Mouse (Mus musculus) midbrain, embryonic 16.5 days (tissue): Measurements from ENCODE around the gene Prg3. TPM values are rescaled to one million over a fixed set of nuclear protein-coding genes. Genes with fewer than 3 reads are reported as not detected.

Experiments
- ATAC-seq: fragments of 200-750 bp; cut with Nextera tagmentation; 2 replicates; pipeline ENCODE4 v1.8.0; 2017; ENCODE audit warnings: moderate TSS enrichment
- H3K27ac ChIP-seq: fragments of 300-500 bp; sonication (generic); 2 replicates; pipeline ENCODE4 v1.5.1; 2014; ENCODE audit warnings: mild to moderate bottlenecking, low read length, mixed read lengths
- H3K27me3 ChIP-seq: fragments of 300-500 bp; sonication (generic); 2 replicates; pipeline ENCODE4 v1.6.1; 2014; ENCODE audit warnings: low read depth, low read length, mixed read lengths; ENCODE audit not compliant: control insufficient read depth, insufficient read depth
- H3K36me3 ChIP-seq: fragments of 300-500 bp; sonication (generic); 2 replicates; pipeline ENCODE4 v1.6.1; 2014; ENCODE audit warnings: mild to moderate bottlenecking, low read length, moderate library complexity, mixed read lengths; ENCODE audit not compliant: control insufficient read depth, insufficient read depth
- H3K4me1 ChIP-seq: fragments of 300-500 bp; sonication (generic); 2 replicates; pipeline ENCODE4 v1.6.1; 2014; ENCODE audit warnings: mild to moderate bottlenecking, low read length, mixed read lengths; ENCODE audit not compliant: control insufficient read depth, insufficient read depth
- H3K4me2 ChIP-seq: fragments of 300-500 bp; sonication (generic); 2 replicates; pipeline ENCODE4 v1.6.1; 2014; ENCODE audit warnings: mild to moderate bottlenecking, low read length, mixed read lengths
- H3K4me3 ChIP-seq: fragments of 300-500 bp; sonication (generic); 2 replicates; pipeline ENCODE4 v1.5.1; 2014; ENCODE audit warnings: low read depth, mild to moderate bottlenecking, low read length, moderate library complexity, mixed read lengths
- H3K9ac ChIP-seq: fragments of 300-500 bp; sonication (generic); 2 replicates; pipeline ENCODE4 v1.6.1; 2014; ENCODE audit warnings: low read depth, low read length, mixed read lengths
- H3K9me3 ChIP-seq: fragments of 300-500 bp; sonication (generic); replicated peaks from 2 replicates; pipeline ENCODE4 v1.6.1; 2014; ENCODE audit warnings: mild to moderate bottlenecking, low read length, mixed read lengths; ENCODE audit not compliant: control insufficient read depth, poor library complexity, severe bottlenecking
- WGBS: fragments of 180-500 bp; shearing (Covaris S2); extraction: QIAGEN DNeasy Blood & Tissue Kit; methylation state at CpG from one replicate; pipeline ENCODE4 v1.1.7; 2014; 5-methylcytosine and 5-hydroxymethylcytosine counted together
- polyA plus RNA-seq: library from polyadenylated mRNA; unstranded; fragments of >200 nt; fragmentation: Nextera tagmentation; extraction: Ambion mirVana; gene quantifications from 2 replicates; pipeline ENCODE4 v1.2.1, GENCODE M21; 2015

Gene Prg3
- polyA plus RNA-seq, 1 experiment from 2014 or later = not detected

DNA sequence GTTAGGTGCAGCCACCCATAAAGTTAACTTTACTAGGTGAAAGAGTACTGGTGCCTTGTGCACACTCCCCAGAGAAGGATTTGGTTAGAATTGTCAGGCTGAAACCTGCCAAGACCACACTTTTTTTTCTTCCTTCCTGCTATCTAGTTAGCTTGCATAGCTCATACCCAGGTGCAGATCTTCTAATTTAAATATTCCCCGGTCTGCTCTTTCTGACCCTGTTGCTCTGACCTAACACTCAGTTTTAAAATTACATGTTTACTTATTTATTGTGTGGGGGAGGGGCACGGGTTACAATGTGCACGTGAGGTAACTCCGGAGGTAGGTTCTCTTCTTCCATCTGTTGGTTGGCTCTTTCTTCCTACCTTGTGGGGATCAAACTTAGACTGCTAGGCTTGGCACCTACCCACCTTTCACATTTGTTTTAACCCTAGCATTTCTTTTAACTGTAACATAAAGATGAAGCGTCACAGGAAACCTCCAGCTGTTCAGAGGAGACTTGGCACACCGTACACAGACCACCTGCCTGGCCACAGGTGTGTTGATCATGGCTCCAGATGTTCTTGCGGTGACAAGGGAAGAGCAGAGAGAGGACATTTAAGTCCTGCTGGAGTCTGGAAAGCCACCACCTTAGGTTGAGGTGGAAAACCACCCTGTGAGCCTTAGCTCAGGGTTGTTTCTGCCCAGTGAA is 23.8 kb upstream of the Prg3 start:
- no peaks in the 10 kb centered on the region for H3K27me3 ChIP-seq
- ATAC-seq = no peak
- peaks cover 4% of the 10 kb centered on the region; the same call in 1 of the 2 replicates for H3K4me1 ChIP-seq
- no peak overlapping the region for H3K27ac ChIP-seq
- no peaks in the 10 kb centered on the region for H3K9me3 ChIP-seq
- H3K36me3 ChIP-seq = no peaks in the 10 kb centered on the region
- no peak overlapping the region for H3K4me2 ChIP-seq
- H3K9ac ChIP-seq = no peak overlapping the region
- WGBS = 94% methylated on average over 7 of the region's 7 CpGs
- H3K4me3 ChIP-seq = no peak overlapping the region

- Histone ChIP-seq H3K4me3 (no peak overlapping the region), H3K9me3 (no peaks in the 10 kb centered on the region), H3K36me3 (no peaks in the 10 kb centered on the region), H3K9ac (no peak overlapping the region), H3K27me3 (no peaks in the 10 kb centered on the region), H3K27ac (no peak overlapping the region), H3K4me2 (no peak overlapping the region), H3K4me1 (peaks cover 4% of the 10 kb centered on the region; the same call in 1 of the 2 replicates)
- WGBS = 96% methylated on average over 5 of the region's 5 CpGs
- ATAC-seq = no peak
Observed at GRCm38 (mm10) chr2:84967318-84967991, 20.6 kb upstream of the Prg3 start.

GRCm38 (mm10) chr2:84975580-84975979 is 12.4 kb upstream of the Prg3 start:
- Histone ChIP-seq H3K4me2 (no peak overlapping the region), H3K9me3 (no peaks in the 10 kb centered on the region), H3K27me3 (no peaks in the 10 kb centered on the region), H3K4me1 (no peaks in the 10 kb centered on the region), H3K27ac (no peak overlapping the region), H3K9ac (no peak overlapping the region), H3K36me3 (no peaks in the 10 kb centered on the region), H3K4me3 (no peak overlapping the region)
- 91% methylated on average over 2 of the region's 2 CpGs for WGBS
- no peak for ATAC-seq

DNA sequence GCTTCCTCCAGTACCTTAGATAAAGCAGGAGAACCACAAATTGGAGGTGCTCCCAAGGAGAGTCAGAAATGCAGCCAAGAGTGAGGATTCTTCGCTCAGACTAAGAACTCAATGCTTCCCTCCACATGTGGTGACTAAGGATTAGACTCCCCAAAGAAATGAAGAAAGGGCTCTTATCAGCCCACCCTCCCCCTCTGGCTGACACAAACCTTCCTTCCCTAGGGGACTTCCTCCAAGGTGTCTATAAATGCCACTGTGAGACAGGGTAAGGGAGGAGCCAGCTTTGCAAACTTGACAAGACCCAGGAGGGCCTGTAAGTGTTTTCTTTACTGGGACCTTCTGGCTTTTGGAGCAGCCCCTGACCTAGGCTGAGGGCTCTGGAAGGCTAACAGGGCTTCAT is 7.8 kb upstream of the Prg3 start, which contains the start of gene Prg2:
Gene Prg2, plus strand, starts transcription at position 274 of the 400 bp plus-strand sequence.
- no peak within 1 kb of the TSS for H3K4me3 ChIP-seq
- H3K9me3 ChIP-seq = no peaks in the 10 kb centered on the region
- no peak within 1 kb of the TSS for H3K4me2 ChIP-seq
- no peaks in the 10 kb centered on the region for H3K4me1 ChIP-seq
- WGBS = 30% methylated on average over 1 of the region's 1 CpGs
- ATAC-seq = no peak
- H3K9ac ChIP-seq = no peak within 1 kb of the TSS
- H3K27ac ChIP-seq = no peak within 1 kb of the TSS
- H3K36me3 ChIP-seq = no peaks in the 10 kb centered on the region
- H3K27me3 ChIP-seq = no peaks in the 10 kb centered on the region

GRCm38 (mm10) chr2:84996376-84996775 is 8.4 kb downstream of the Prg3 start:
- H3K9me3 ChIP-seq = no peaks in the 10 kb centered on the region
- 94% methylated on average over 2 of the region's 2 CpGs for WGBS
- no peak overlapping the region for H3K27ac ChIP-seq
- H3K9ac ChIP-seq = no peak overlapping the region
- no peaks in the 10 kb centered on the region for H3K27me3 ChIP-seq
- H3K4me2 ChIP-seq = no peak overlapping the region
- ATAC-seq = no peak
- H3K4me1 ChIP-seq = no peaks in the 10 kb centered on the region
- H3K36me3 ChIP-seq = no peaks in the 10 kb centered on the region
- H3K4me3 ChIP-seq = no peak overlapping the region

DNA sequence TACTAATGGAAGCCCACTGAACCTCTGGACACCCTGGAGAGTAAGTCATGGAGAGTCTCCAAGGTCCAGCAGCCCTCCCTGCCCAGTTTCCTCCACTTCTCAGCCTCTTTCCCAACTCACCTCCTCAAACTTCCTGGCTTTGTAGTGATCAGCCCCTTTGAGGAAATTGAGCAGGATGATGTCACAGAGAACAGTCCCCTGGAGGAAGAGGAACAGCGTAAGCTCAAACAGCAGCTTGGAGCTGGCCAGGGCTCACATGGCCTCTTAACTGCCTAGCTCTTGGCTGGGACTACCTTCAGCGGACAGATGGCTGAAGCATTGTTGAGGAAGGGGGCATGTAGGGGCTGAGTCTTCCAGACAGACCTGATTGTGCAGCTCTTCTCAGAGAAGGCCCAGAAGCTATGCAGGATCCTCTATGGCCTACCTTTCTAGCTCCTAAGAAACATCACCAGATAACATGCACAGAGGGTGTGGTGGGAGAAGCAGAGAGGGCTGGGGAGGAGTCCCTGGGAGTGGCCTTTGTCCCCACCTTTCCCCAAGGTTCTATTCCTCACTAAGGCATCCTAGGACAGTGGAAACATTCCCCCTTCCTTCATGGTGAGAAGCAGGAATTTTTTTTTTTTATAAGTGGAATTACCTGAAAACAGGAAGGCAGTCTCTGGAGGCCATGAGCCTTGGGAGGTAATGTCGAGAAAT is 11.6 kb downstream of the Prg3 start:
- H3K4me2 ChIP-seq = no peak overlapping the region
- no peaks in the 10 kb centered on the region for H3K4me1 ChIP-seq
- no peaks in the 10 kb centered on the region for H3K36me3 ChIP-seq
- WGBS = 83% methylated on average over 3 of the region's 3 CpGs
- H3K4me3 ChIP-seq = no peak overlapping the region
- H3K9me3 ChIP-seq = no peaks in the 10 kb centered on the region
- H3K27me3 ChIP-seq = no peaks in the 10 kb centered on the region
- no peak overlapping the region for H3K27ac ChIP-seq
- no peak overlapping the region for H3K9ac ChIP-seq
- no peak for ATAC-seq

GRCm38 (mm10) chr2:85001497-85001896 is 13.5 kb downstream of the Prg3 start:
- 72% methylated on average over 13 of the region's 13 CpGs for WGBS
- Histone ChIP-seq H3K9me3 (no peaks in the 10 kb centered on the region), H3K27ac (no peak overlapping the region), H3K9ac (no peak overlapping the region), H3K4me3 (no peak overlapping the region), H3K4me1 (no peaks in the 10 kb centered on the region), H3K27me3 (no peaks in the 10 kb centered on the region), H3K4me2 (no peak overlapping the region), H3K36me3 (no peaks in the 10 kb centered on the region)
- ATAC-seq = no peak

DNA sequence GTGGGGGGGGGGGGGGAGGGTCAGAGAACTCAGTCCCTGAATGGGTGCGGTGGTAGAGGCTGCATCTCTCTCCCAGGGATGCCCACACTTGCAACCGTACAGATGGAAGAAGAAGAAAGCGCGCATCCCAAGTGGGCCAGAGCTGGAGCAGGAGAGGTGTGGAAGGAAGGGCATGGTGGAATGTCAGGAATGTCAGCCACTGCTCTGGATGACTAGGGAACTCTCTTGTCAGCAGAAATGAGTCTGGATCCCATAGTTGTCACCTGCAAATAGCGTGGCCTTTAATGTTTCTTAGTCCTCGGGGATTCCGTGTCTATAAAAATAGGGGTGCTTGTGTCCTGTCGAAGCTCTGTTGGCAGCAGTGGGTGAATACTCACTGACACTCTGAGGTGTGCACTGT is 14.6 kb downstream of the Prg3 start:
- Histone ChIP-seq H3K9ac (no peak overlapping the region), H3K4me1 (no peaks in the 10 kb centered on the region), H3K4me2 (no peak overlapping the region), H3K4me3 (no peak overlapping the region), H3K36me3 (no peaks in the 10 kb centered on the region), H3K27ac (no peak overlapping the region), H3K9me3 (no peaks in the 10 kb centered on the region), H3K27me3 (no peaks in the 10 kb centered on the region)
- WGBS = 88% methylated on average over 8 of the region's 8 CpGs
- ATAC-seq = no peak

DNA sequence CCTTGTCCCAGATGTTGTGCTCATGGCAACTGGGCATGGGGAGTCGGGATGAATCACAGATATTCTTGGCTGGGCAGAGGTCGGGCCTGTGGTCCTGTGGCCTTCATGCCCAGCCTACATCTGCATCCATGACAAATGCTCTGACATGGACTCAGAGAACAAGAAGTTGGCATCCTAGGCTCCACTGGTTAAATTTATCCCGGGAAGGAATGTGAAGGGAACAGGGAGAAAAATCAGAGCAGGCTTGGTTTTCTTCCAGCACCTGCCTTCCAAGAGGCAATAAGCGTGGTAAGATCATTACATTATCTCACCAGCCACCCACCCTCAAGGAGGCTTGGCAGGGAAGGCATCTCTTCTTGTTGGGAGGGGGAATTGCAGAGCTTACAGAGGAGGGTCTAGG is 16.3 kb downstream of the Prg3 start:
- Histone ChIP-seq H3K36me3 (no peaks in the 10 kb centered on the region), H3K4me3 (no peak overlapping the region), H3K4me2 (no peak overlapping the region), H3K27ac (no peak overlapping the region), H3K9ac (no peak overlapping the region), H3K9me3 (no peaks in the 10 kb centered on the region), H3K27me3 (no peaks in the 10 kb centered on the region), H3K4me1 (no peaks in the 10 kb centered on the region)
- WGBS = 88% methylated on average over 4 of the region's 4 CpGs
- no peak for ATAC-seq
